Mouse (Mus musculus): ENCODE measurements around the gene Plekhg1. TPM values are rescaled to one million over a fixed set of nuclear protein-coding genes. Genes with fewer than 3 reads are reported as not detected.

Gene Plekhg1
- polyA plus RNA-seq, 1 experiment, result 8.7 TPM

- Histone ChIP-seq H3K27ac (ENCODE audit: insufficient read depth, low read length) (no peak overlapping the region), H3K4me3 (ENCODE audit: insufficient read depth, low read length) (no peak overlapping the region), H3K4me1 (ENCODE audit: control insufficient read depth, insufficient read depth, low read length) (peaks cover 4% of the 10 kb centered on the region; the same call in 1 of the 2 replicates)
- no peak for TF ChIP-seq POLR2A (IDR thresholded peaks at IDR 0.05; ENCODE audit: low read depth, low read length)
- no peak for TF ChIP-seq CTCF (IDR thresholded peaks at IDR 0.05; ENCODE audit: borderline replicate concordance, insufficient read depth, low read length)
These were observed 238.8 kb downstream of the Plekhg1 start for GRCm38 (mm10) chr10:3978792-3979488.

- TF ChIP-seq POLR2A (IDR thresholded peaks at IDR 0.05; ENCODE audit: low read depth, low read length), result no peak
- TF ChIP-seq CTCF (IDR thresholded peaks at IDR 0.05; ENCODE audit: borderline replicate concordance, insufficient read depth, low read length), result no peak
- Histone ChIP-seq H3K4me3 (ENCODE audit: insufficient read depth, low read length) (no peak overlapping the region), H3K27ac (ENCODE audit: insufficient read depth, low read length) (no peak overlapping the region), H3K4me1 (ENCODE audit: control insufficient read depth, insufficient read depth, low read length) (no peaks in the 10 kb centered on the region; the same call in 1 of the 2 replicates)
These were observed 240.1 kb downstream of the Plekhg1 start for GRCm38 (mm10) chr10:3980231-3980630.

- TF ChIP-seq CTCF (IDR thresholded peaks at IDR 0.05; ENCODE audit: borderline replicate concordance, insufficient read depth, low read length), result no peak
- TF ChIP-seq POLR2A (IDR thresholded peaks at IDR 0.05; ENCODE audit: low read depth, low read length), result no peak
- Histone ChIP-seq H3K4me3 (ENCODE audit: insufficient read depth, low read length) (no peak overlapping the region), H3K4me1 (ENCODE audit: control insufficient read depth, insufficient read depth, low read length) (no peaks in the 10 kb centered on the region), H3K27ac (ENCODE audit: insufficient read depth, low read length) (no peak overlapping the region)
These were observed 250.2 kb downstream of the Plekhg1 start for GRCm38 (mm10) chr10:3990295-3990883.

- Histone ChIP-seq H3K27ac (ENCODE audit: insufficient read depth, low read length) (no peak overlapping the region), H3K4me3 (ENCODE audit: insufficient read depth, low read length) (no peak overlapping the region), H3K4me1 (ENCODE audit: control insufficient read depth, insufficient read depth, low read length) (no peaks in the 10 kb centered on the region)
- TF ChIP-seq POLR2A (IDR thresholded peaks at IDR 0.05; ENCODE audit: low read depth, low read length), result no peak
- no peak for TF ChIP-seq CTCF (IDR thresholded peaks at IDR 0.05; ENCODE audit: borderline replicate concordance, insufficient read depth, low read length)
These were observed 253.4 kb downstream of the Plekhg1 start for GRCm38 (mm10) chr10:3993365-3994102.

GRCm38 (mm10) chr10:3995277-3995676 is 255.1 kb downstream of the Plekhg1 start:
- Histone ChIP-seq H3K27ac (ENCODE audit: insufficient read depth, low read length) (no peak overlapping the region), H3K4me3 (ENCODE audit: insufficient read depth, low read length) (no peak overlapping the region), H3K4me1 (ENCODE audit: control insufficient read depth, insufficient read depth, low read length) (no peaks in the 10 kb centered on the region)
- TF ChIP-seq CTCF (IDR thresholded peaks at IDR 0.05; ENCODE audit: borderline replicate concordance, insufficient read depth, low read length), result no peak
- no peak for TF ChIP-seq POLR2A (IDR thresholded peaks at IDR 0.05; ENCODE audit: low read depth, low read length)

- Histone ChIP-seq H3K4me1 (ENCODE audit: control insufficient read depth, insufficient read depth, low read length) (0 out of 2 replicates have a peak, but pooled peaks cover 3% of the 10 kb centered on the region), H3K27ac (ENCODE audit: insufficient read depth, low read length) (no peak overlapping the region), H3K4me3 (ENCODE audit: insufficient read depth, low read length) (no peak overlapping the region)
- no peak for TF ChIP-seq POLR2A (IDR thresholded peaks at IDR 0.05; ENCODE audit: low read depth, low read length)
- TF ChIP-seq CTCF (IDR thresholded peaks at IDR 0.05; ENCODE audit: borderline replicate concordance, insufficient read depth, low read length), result peak; percentile 57; the same call in 1 of the 2 replicates
These were observed 256.2 kb downstream of the Plekhg1 start for GRCm38 (mm10) chr10:3996170-3996876.

GRCm38 (mm10) chr10:3997851-3998426 is 257.8 kb downstream of the Plekhg1 start:
- TF ChIP-seq POLR2A (IDR thresholded peaks at IDR 0.05; ENCODE audit: low read depth, low read length) (no peak), CTCF (IDR thresholded peaks at IDR 0.05; ENCODE audit: borderline replicate concordance, insufficient read depth, low read length) (no peak)
- H3K4me1 ChIP-seq (ENCODE audit: control insufficient read depth, insufficient read depth, low read length), result peaks cover 14% of the 10 kb centered on the region
- no peak overlapping the region for H3K4me3 ChIP-seq (ENCODE audit: insufficient read depth, low read length)
- H3K27ac ChIP-seq (ENCODE audit: insufficient read depth, low read length), result no peak overlapping the region

GRCm38 (mm10) chr10:4002711-4003110 is 262.5 kb downstream of the Plekhg1 start:
- Histone ChIP-seq H3K4me1 (ENCODE audit: control insufficient read depth, insufficient read depth, low read length) (peaks cover 14% of the 10 kb centered on the region), H3K27ac (ENCODE audit: insufficient read depth, low read length) (no peak overlapping the region), H3K4me3 (ENCODE audit: insufficient read depth, low read length) (no peak overlapping the region)
- TF ChIP-seq POLR2A (IDR thresholded peaks at IDR 0.05; ENCODE audit: low read depth, low read length) (no peak), CTCF (IDR thresholded peaks at IDR 0.05; ENCODE audit: borderline replicate concordance, insufficient read depth, low read length) (no peak)

GRCm38 (mm10) chr10:4005191-4005590 is 265.0 kb downstream of the Plekhg1 start:
- no peak for TF ChIP-seq POLR2A (IDR thresholded peaks at IDR 0.05; ENCODE audit: low read depth, low read length)
- no peak for TF ChIP-seq CTCF (IDR thresholded peaks at IDR 0.05; ENCODE audit: borderline replicate concordance, insufficient read depth, low read length)
- no peak overlapping the region; the same call in 1 of the 2 replicates for H3K27ac ChIP-seq (ENCODE audit: insufficient read depth, low read length)
- peaks cover 14% of the 10 kb centered on the region for H3K4me1 ChIP-seq (ENCODE audit: control insufficient read depth, insufficient read depth, low read length)
- H3K4me3 ChIP-seq (ENCODE audit: insufficient read depth, low read length), result no peak overlapping the region
